Mouse (Mus musculus): Measurements from ENCODE around the gene Prr27. TPM values are rescaled to one million over a fixed set of nuclear protein-coding genes. Genes with fewer than 3 reads are reported as not detected.

Gene Prr27
- total RNA-seq (2018; cell fraction: chromatin; rRNA removed) = not detected
- not detected for total RNA-seq (2018; cell fraction: cytosol; rRNA removed)
- total RNA-seq (2018; cell fraction: nucleus; rRNA removed) = not detected
- not detected in 3 replicates for polyA plus RNA-seq (2018)

- Histone ChIP-seq H3K4me3 (ENCODE audit: inconsistent target) (no peak within 1 kb of the TSS), H3K27ac (no peak within 1 kb of the TSS), H3K36me3 (ENCODE audit: inconsistent target) (no peaks in the 10 kb centered on the region), H3K79me2 (ENCODE audit: inconsistent target) (no peaks in the 10 kb centered on the region)
- WGBS (ENCODE audit: missing documents) = 38% methylated on average over 1 of the region's 1 CpGs
Observed at GRCm38 (mm10) chr5:87825386-87825785, at the start of gene Prr27. Prr27 (plus strand) TSS chr5:87825686.

- WGBS (ENCODE audit: missing documents) = 45% methylated on average over 4 of the region's 4 CpGs
- Histone ChIP-seq H3K4me3 (ENCODE audit: inconsistent target) (no peak overlapping the region), H3K27ac (no peak overlapping the region), H3K36me3 (ENCODE audit: inconsistent target) (no peaks in the 10 kb centered on the region), H3K79me2 (ENCODE audit: inconsistent target) (no peaks in the 10 kb centered on the region)
Observed at GRCm38 (mm10) chr5:87782731-87783130, 42.8 kb upstream of the Prr27 start.

- H3K27ac ChIP-seq = no peak within 1 kb of the TSS
- H3K79me2 ChIP-seq (ENCODE audit: inconsistent target) = no peaks in the 10 kb centered on the region
- H3K36me3 ChIP-seq (ENCODE audit: inconsistent target) = no peaks in the 10 kb centered on the region
- 79% methylated on average over 2 of the region's 2 CpGs for WGBS (ENCODE audit: missing documents)
- H3K4me3 ChIP-seq (ENCODE audit: inconsistent target) = no peak within 1 kb of the TSS
Observed at GRCm38 (mm10) chr5:87807782-87808181, 17.7 kb upstream of the Prr27 start, which contains the start of gene Csn1s2b. Csn1s2b (plus strand) TSS chr5:87808082.

GRCm38 (mm10) chr5:87809253-87809652 lies 16.2 kb upstream of the Prr27 start:
- no peaks in the 10 kb centered on the region for H3K79me2 ChIP-seq (ENCODE audit: inconsistent target)
- 63% methylated on average over 2 of the region's 2 CpGs for WGBS (ENCODE audit: missing documents)
- H3K36me3 ChIP-seq (ENCODE audit: inconsistent target) = no peaks in the 10 kb centered on the region
- H3K4me3 ChIP-seq (ENCODE audit: inconsistent target) = no peak overlapping the region
- no peak overlapping the region for H3K27ac ChIP-seq

GRCm38 (mm10) chr5:87855136-87855716 lies 29.7 kb downstream of the Prr27 start:
- no peaks in the 10 kb centered on the region for H3K79me2 ChIP-seq (ENCODE audit: inconsistent target)
- whole genome bisulfite sequencing (ENCODE audit: missing documents) = 93% methylated on average over 3 of the region's 3 CpGs
- H3K27ac ChIP-seq = no peak overlapping the region
- H3K4me3 ChIP-seq (ENCODE audit: inconsistent target) = no peak overlapping the region
- no peaks in the 10 kb centered on the region for H3K36me3 ChIP-seq (ENCODE audit: inconsistent target)

DNA sequence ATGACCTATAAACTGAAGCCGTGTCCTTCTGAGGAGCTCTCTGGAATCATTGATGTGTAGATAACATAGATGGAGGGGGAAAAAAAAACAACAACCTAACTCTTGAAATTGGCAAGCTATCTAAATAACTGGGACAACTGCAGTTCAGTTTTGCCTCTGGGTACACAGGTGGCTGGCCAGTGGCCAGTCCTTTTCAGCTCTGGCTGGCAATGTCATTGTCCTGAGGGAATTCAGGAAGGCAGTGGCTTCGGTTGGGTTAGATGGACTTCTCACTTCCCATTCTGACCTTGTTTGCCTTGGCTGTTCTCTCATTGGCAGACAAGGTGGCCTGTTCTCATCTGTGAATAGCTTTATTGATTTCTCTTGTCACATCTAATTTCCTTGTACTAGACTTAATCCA lies 44.6 kb downstream of the Prr27 start:
- Histone ChIP-seq H3K36me3 (ENCODE audit: inconsistent target) (no peaks in the 10 kb centered on the region), H3K79me2 (ENCODE audit: inconsistent target) (no peaks in the 10 kb centered on the region), H3K27ac (no peak overlapping the region), H3K4me3 (ENCODE audit: inconsistent target) (no peak overlapping the region)
- WGBS (ENCODE audit: missing documents) = 67% methylated on average over 2 of the region's 2 CpGs

DNA sequence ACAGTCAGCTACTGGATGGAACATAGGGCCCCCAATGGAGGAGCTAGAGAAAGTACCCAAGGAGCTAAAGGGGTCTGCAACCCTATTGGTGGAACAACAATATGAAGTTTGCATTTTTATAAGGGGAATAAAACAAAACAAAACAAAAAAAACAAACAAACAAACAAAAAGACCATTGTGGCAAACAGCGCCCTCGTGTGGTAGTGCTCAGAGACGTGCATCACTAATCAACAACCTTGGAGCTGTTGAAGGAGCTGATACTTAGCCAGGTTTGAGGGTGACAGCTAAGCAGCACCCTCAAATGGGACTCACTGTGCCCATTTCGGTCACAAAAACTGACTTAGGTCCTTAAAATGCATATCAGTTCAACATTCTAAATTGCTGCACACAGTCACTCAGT lies 45.9 kb downstream of the Prr27 start:
- WGBS (ENCODE audit: missing documents) = 40% methylated on average over 4 of the region's 4 CpGs
- no peak overlapping the region for H3K4me3 ChIP-seq (ENCODE audit: inconsistent target)
- no peak overlapping the region for H3K27ac ChIP-seq
- no peaks in the 10 kb centered on the region for H3K36me3 ChIP-seq (ENCODE audit: inconsistent target)
- H3K79me2 ChIP-seq (ENCODE audit: inconsistent target) = no peaks in the 10 kb centered on the region

- no peaks in the 10 kb centered on the region for H3K79me2 ChIP-seq (ENCODE audit: inconsistent target)
Observed at GRCm38 (mm10) chr5:87884729-87885128, 59.2 kb downstream of the Prr27 start, which contains the start of gene Odam. Odam (plus strand) TSS chr5:87885029.

More at GRCm38 (mm10) chr5:87884729-87885128, 59.2 kb downstream of the Prr27 start, which contains the start of gene Odam:
- no peaks in the 10 kb centered on the region for H3K36me3 ChIP-seq (ENCODE audit: inconsistent target)
- WGBS (ENCODE audit: missing documents) = 75% methylated on average over 1 of the region's 1 CpGs
- H3K4me3 ChIP-seq (ENCODE audit: inconsistent target) = no peak within 1 kb of the TSS
- no peak within 1 kb of the TSS for H3K27ac ChIP-seq

Other genes with a start within 250 kb of the Prr27 start
- gene Sult1e1, start 234.1 kb upstream of the Prr27 start, polyA plus RNA-seq (2018) = not detected in 3 replicates
- gene Csn1s1, start 159.5 kb upstream of the Prr27 start, polyA plus RNA-seq (2018) = not detected in 3 replicates
- not detected in 3 replicates for gene Csn2, start 126.1 kb upstream of the Prr27 start, polyA plus RNA-seq (2018)
- gene Csn1s2a, start 51.1 kb upstream of the Prr27 start, polyA plus RNA-seq (2018) = not detected in 3 replicates
- not detected in 3 replicates for gene Csn1s2b, start 17.6 kb upstream of the Prr27 start, polyA plus RNA-seq (2018)
- gene Odam, start 59.3 kb downstream of the Prr27 start, polyA plus RNA-seq (2018) = not detected in 3 replicates
- not detected in 3 replicates for gene Csn3, start 99.9 kb downstream of the Prr27 start, polyA plus RNA-seq (2018)
- not detected in 3 replicates for gene 2310003L06Rik, start 143.8 kb downstream of the Prr27 start, polyA plus RNA-seq (2018)
- not detected in 3 replicates for gene Gm28434, start 143.8 kb downstream of the Prr27 start, polyA plus RNA-seq (2018)
- gene Cabs1, start 153.8 kb downstream of the Prr27 start, polyA plus RNA-seq (2018) = not detected in 3 replicates
- gene Smr3a, start 176.9 kb downstream of the Prr27 start, polyA plus RNA-seq (2018) = not detected in 3 replicates